Mouse (Mus musculus): ENCODE measurements at regions not wholly inside any gene's neighbourhood (a gene's known extent, or its start where the extent isn't known, plus 50 kb on each side); places are given as distances from the start of the nearest gene placed in this dataset.

GRCm38 (mm10) chr8:47769452-47769851, 52.5 kb upstream of the Cldn24 start:
- DNase-seq: no peak

- DNase-seq: no peak
Observed at GRCm38 (mm10) chr8:47768751-47769150, 53.2 kb upstream of the Cldn24 start.

GRCm38 (mm10) chr8:47764480-47764879, 50.7 kb upstream of the Cdkn2aip start:
- peak; percentile 76 to 81 for DNase-seq

- DNase-seq: peak in 1 of 2 experiments; percentile 36
Observed at GRCm38 (mm10) chr8:47764068-47764467, 50.3 kb upstream of the Cdkn2aip start.
